Mouse (Mus musculus): ENCODE data around the gene Atp5g2.
A peak's percentile ranks its signal among the peaks of the same experiment; 100 is the strongest.

DNA sequence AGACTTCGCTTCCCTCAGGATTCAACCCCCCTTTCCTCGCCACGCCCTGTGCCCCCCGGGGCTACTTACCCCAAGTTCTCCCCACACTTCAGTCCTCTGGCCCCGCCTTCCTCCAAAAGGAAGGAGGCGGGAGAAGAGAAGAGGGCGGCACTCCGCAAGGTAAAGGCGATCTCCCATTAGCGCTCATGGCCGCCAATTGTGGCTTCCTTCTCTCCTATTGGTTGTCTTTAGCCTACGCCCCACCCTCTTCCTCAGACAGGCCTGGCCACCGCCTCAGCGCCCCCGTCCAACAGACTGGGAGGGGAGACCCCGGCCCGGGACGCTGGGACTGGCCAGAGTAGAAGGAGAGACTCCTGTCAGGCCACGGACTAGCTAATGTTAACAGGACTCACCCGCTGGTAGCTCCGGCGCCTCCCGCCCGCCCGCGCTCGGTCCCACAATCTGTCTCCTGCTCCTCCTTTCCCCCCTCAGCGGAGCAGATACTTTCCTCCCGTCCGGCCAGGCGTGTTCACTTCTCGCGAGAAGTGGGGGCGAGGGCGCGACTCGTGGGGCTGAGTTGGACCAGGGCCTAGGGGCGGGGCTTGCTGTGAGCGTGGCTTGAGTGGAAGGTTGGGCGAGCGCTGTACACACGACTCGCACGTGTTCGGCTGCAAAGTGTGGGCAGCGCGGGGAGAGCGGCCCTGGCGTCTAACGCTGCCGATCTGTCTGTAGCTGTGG, 47.0 kb downstream of the Atp5g2 start, which contains the start of the genes Gm28047 and Atf7:
- TF ChIP-seq POLR2A (IDR thresholded peaks at IDR 0.05; ENCODE audit: low read depth, low read length) = peak; percentile 68
- no peak for TF ChIP-seq CTCF (IDR thresholded peaks at IDR 0.05; ENCODE audit: borderline replicate concordance, insufficient read depth, low read length)
